Mouse (Mus musculus) B cell, adult 2 months (primary cell): ENCODE measurements around the gene Acot11.

Source experiments
- DNase-seq, 2 experiments: peaks; one replicate each; pipeline ENCODE4 v3.0.0; 2022

The Acot11 gene

DNA sequence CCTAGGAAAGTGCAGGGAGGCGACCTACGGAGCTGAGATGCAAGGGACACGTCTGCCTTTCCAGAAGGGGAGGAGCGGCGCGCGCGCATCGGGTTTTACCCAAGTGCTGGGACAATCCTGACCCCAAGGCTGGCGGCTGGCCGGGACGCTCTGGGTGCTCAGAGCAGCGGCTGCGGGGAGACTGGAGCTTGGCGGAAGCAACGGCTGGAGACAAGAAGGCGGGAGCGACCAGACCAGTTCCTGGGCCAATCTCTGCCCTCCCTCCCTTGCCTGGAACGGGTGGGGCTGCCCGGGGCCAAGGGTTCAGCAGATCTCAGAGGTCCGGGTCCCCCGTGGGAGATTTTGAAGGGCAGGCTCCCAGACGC, at the start of gene Acot11:
Acot11 (minus strand) TSS at position 89 of the 365 bp plus-strand sequence.
- peak; percentile 21 to 23 for DNase-seq

DNA sequence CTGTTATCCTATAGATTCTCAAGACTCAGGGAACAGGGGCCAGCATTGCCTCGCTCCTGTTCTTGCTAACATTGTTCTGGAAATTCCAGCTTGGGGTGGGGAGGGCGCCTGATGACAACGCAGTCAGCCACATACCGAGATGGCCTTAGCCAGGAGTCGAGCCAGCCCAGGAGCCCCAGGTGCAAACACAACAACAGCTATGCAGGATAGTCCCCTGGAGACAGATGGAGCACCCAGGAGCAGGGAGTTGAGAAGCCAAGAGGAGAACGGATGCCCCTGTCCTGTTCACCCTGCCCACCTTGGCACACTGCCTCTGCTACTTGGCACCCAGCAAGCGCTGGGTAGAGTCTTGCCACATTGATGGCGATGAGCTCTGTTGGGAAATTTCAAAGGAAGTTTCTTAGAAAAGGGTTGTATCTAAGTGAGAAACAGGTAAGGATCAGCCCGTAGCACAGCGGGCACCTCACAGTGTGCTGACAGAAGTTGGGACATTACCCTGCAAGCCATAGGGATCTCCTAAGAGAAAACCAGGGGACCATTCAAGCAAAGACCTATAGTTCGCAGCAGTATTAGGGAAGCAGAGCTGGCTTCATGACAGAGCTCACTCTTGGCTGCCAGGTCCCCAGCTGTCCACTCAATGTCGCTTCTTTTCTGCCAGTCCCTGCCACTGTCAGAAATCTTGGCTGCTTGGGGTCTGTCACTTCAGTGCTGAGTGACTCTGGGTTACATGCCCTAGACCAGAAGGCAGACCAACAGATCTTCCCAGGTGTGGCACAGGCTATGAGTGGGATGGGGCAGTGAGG, 43.7 kb upstream of the Acot11 start:
- no peak for DNase-seq

DNA sequence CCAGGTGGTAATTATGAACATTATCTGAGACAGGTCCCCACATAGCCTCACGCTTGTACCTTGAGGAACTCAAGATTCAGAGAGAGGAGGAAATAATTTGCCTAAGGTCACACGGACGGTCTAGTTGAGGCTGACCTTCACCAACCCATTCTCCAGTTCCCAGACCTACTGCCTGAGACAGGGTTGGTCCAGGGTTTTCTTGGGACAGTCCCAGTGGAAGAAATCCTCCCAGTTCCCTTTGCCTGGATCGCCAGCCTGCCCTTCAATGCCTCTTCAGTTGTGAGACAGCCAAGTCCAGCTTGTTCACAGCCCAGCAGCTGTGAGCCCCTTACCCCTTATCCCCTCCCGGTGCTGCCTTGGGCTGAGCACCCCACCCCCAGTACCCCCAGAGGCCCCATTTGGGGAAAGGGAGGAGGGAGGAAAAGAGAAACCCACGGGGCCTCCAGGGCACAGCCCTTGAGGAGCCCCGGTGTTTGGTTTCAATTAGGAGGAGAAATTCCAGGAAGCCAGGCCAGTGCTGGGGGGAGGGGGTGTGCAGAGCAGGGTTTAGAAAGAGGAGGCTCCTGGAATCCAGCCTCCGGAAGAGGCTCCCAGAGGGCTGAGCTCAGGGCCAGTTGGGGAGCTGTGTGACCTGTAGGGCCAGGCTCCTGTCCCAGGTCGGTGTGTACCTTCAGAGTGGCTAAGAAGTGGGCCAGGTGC, 42.9 kb upstream of the Acot11 start:
- no peak for DNase-seq

DNA sequence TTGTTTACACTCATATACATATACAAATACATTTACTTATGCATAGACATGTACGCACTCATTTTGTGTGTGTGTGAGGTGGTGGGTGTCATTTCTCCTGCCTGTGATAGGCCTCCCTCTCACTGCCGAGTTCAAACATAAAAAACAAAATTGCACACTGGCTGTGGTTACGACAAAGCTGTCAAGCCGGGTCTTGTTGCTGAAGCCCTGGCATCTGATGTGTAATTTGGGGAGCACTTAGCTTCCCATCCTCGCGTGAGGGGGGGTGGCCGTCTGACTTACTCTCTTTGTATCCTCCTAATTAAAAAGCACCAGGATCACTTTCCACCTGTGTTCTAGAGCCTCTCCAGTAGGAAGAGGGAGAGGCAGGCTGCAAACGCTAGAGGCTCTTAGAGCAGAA, 37.8 kb upstream of the Acot11 start:
- no peak for DNase-seq

DNA sequence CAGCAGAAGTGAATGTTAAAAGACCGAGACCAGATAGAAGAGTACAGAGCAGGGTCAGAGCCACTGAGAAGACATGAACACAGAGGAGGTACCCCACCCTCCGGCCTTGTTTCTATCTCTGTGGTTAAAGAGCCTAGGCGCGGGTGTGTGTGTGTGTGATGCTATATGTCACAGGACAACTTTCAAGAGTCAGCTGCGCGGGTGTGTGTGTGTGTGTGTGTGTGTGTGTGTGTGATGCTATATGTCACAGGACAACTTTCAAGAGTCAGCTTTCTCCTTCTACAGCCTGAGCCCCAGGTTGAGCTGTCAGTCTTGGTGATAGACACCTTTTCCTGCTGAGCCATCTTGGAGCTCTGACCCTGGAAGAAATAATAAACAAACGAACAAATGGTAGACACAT, 37.1 kb upstream of the Acot11 start:
- DNase-seq, result no peak

DNA sequence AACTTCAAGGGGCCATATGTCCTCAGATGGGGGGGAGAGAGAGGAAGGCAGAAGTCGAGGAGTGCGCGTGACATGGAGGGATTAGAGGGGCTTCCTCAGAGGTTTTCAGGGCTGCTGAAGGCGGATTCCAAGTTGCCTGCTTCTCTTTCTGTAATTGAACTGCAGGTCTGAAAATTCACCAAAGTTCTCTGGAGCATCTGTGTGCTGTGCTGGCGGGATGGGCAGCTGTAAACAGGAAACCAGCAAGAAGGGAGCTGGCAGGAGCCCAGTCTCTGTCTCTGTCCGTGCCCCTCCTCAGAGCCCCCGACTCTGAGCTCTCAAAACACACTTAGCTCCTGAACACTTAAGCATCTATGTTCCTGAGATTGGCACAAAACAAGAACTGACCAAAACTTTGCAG, 36.5 kb upstream of the Acot11 start:
- DNase-seq, result no peak

DNA sequence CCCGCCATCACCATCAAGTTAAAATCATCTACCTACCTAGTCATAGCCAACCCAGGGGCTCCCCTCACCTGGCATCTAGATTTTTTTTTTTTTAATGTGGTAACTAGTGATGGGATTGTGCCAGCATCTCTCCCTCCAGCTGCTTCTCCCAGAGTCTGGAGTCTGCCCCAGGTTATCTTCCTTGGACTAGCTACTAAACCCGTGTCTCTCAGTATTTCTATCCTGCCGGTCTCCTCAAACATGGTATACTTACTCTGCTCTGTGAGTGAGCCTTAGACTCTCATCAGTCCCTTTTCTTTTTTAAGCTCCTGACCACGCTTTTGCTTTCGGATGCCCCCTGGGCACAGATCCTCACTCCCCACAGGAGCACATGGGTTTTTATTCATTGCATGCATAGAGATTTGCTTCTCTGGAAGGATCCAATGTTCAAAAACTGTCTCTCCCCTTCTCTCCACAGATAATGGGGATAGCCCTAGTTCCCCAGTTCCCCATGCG, 35.9 kb upstream of the Acot11 start:
- DNase-seq, result no peak

DNA sequence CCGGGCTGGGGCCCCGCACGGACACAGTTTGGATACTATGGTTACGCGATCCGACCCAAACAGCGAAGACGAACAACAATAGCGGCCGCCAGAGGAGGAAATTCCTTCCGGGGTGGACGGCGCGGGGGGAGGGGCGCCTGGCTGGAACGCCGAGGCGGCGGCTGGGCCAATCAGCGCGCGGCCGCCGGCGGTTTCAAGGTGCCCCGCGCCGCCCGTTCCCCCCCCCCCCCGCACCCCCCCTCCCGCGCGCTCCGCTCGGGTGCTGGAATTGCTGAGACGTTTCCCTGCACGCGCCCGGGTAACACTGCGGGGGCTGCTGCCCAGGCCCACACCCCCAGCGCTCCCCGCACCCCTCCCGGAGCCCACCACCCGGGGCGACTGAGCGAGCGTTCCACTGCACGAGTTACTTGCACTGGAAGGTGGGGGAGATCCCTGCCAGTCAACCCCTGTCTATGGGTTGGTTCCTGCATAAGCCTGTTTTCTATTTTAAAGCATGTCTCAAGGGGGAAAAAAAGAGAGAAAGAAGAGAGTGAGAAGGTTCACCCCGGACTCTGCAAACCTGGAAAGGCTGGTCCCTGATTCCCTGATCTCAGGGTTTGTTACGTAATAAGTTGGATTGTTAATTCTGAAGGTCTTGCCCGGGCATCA, 35.3 kb upstream of the Acot11 start:
- DNase-seq, result peak; percentile 87

DNA sequence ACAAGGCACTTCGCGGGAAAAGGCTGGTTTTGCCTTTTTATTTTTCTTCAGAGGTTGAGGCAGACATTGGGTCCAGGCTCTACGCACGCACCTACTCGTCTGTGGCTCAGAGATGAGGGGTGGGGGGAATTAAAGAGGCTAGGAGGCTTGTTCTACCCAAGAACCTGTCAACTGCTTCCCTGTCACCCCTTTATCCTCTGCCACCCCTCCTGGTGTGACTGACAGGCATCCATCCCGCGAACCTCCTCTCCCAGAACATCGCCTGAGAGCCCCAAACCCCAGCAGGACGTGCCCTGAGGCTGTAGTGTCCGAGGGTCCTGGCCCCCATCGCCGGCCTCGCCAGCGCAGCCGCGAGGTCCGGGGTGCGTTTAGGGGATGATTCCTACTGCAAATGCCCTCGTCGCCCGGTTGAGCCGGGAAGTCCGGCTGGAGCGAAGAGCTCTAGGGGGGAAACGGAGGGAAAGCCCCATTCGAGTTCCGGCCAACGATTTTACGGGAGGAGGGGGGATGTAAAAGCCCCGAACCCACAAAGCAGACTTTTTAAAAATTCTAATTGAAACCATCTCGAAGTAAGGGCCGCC, 34.5 kb upstream of the Acot11 start:
- no peak for DNase-seq

DNA sequence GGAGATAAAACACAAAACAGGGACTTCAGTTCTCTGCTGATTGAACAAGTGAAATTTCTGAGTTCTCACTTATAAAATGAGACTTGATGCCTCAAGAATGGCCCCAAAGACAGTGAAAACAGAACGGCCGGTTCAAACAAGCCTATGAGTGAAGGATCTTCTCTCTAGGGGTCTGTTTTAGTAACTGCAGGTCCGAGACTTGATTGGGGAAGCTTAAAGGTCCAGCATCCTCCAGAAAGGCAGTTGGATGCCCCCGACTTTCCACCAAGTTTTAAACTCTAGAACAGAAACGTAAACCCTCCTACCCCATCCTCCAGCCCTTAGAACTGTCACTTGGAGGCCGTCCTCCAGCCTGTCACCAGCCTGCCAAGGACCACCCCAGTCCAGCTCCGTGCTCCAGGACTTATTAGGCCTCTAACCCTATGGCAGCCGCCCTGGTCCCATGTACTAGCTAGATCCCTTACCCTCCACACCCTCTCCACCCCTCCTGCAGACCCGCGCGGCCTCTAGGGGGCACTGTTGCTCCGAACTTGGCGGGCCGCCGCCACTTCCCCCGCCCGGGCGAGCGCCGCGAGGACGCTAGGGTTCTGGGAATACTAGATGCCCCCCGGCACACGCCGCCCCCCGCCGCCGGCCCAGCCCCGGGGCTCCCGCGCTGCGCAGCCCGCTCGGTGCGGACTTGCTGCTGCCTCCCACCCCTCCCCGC, 33.9 kb upstream of the Acot11 start:
- peak; percentile 97 to 98 for DNase-seq

DNA sequence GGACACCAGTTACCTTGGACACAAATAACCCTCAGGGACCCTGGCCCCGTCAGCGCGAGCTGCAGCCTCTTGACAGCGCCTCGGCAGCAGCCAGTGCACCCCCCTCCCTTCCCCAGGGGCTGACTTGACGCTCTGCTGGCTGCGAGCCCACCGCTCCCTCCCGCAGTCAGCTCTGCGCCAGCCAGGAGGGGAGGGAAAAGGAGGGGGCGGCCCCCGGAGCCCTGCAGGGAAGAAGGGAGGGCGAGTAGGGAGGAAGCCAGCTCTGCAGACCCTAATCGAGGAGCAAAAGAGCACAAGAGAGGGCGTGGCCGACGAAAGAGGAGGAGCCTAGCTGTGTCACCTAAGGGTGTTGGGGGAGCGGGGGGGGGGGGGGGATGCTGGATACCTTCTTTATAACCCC, 33.2 kb upstream of the Acot11 start:
- DNase-seq, result peak; percentile 20 to 23

DNA sequence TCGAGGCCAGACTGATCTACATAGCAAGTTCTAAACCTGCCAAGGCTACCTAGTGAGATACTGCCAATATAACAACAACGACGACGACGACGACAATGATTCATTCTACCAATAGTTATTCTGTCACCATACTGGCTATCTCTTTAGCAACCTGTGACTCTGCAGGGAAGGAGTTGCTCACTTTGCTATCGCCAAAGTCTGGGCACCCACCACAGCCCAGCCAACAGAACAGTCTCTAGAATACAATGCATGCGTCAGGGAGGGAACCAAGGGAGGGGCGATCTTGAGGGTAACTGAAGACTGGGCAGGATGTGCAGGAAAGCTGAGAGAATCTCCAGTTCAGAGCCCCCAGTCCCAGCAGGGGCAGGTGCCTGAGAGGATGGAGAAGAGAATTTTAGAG, 32.6 kb upstream of the Acot11 start:
- DNase-seq, result no peak

DNA sequence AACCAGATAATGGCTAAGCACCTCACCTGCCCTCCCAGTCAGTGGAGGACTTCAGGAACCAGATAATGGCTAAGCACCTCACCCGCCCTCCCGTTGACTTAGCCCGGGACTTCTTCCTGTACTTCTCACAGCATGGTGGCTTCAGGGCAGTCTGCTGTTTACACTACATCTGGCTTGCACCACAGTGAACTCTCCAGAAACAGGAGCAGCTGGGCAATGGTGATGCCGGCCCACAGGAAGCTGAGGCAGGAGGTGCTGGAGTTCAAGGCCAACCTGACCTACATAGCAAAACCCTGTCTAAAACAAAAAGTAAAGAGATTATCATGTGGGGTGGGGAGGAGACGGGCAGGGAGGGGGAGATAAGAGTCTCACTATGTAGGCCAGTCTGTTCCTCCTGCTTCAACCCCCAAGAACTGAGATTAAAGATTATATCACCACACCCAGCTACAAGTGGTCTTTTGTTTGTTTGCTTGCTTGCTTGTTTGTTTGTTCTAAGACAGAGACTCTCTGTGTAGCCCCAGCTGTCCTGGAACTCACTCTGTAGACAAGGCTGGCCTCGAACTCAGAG, 25.8 kb upstream of the Acot11 start:
- DNase-seq, result no peak

DNA sequence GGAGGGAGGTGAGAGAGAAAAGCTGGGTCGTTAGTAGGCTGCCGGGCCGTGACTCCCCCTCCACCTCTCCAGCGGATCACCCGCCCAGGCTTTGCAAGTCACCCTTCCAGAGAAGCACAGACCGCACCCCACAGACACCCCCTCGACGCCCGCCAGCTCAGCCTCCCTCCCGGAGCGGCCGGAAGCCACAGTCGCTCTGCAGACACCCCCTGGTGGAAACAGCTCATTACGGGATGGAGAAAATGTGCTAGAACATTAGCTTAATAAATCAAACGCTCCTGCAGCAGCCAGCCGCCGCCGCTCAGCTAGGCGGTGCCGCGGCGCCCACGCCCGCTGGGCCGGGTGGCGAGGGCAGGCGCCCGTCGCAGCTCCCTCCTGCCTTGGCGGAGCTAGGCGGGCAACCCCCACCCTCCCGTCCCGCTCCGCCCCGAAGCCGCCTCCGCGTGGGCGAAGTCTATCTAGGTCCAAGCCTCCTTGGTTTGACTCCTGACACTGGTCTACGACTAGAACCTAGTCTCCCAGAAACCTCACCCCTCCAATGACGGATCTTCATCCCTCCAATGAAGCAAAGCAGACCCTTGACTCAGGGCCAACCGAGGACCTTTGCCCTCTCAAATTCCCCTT, 23.1 kb upstream of the Acot11 start:
- DNase-seq, result peak; percentile 81 to 83

DNA sequence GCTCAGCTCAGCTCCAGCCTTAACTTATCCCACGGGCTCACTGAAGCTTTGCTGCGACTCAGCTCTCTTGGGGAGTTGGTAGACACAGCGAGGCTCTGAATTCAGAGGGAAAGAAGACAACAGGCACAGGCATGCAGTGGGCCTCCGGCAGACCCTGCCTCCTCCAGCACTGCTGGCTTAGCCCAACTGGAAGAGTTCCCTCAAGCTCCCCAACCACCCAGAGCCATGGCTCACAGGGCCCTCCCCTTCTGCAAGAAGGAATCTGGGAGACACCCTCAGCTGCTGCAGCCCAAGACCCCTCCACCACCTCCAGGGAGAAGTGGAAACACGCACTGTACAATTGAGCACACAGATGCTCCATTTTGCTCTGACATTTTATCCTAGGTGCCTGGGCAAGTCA, 20.4 kb upstream of the Acot11 start:
- no peak for DNase-seq

DNA sequence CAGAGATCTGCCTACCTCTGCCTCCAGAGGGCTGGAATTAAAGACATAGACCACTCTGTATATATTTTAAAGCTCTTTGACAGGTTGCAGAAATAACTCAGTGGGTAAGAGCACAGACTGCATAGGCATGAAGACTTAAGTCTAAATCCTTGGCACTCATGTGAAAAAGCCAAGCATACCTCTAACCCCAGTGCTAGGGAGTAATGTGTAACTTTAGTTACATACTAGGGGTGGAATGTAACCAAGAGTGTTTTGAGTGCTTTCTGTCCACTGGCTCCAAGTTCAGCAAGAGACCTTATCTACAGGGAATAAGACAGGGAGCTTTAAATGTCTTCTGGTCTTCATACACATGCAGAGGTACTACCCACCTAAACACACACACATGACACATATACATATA, 14.6 kb upstream of the Acot11 start:
- DNase-seq, result no peak

DNA sequence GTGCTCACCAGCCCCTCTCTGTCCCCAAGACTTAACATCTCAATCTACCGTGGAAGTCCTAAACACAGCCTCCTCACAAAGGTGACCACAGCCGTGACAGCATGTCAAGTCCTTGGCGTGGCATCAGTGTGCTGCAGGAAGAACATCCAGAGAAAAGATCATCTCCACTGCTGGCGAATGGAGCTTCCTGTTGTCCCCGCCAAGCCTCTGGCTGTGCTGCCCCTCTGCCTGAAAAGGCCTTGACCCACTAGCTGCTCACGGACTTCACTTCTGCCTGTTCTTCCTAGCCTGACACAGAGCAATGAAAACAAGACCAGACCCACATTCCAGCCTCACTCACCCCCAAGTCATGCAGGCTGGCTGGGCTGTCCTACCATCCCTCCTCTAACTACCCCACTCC, 13.5 kb upstream of the Acot11 start:
- no peak for DNase-seq

DNA sequence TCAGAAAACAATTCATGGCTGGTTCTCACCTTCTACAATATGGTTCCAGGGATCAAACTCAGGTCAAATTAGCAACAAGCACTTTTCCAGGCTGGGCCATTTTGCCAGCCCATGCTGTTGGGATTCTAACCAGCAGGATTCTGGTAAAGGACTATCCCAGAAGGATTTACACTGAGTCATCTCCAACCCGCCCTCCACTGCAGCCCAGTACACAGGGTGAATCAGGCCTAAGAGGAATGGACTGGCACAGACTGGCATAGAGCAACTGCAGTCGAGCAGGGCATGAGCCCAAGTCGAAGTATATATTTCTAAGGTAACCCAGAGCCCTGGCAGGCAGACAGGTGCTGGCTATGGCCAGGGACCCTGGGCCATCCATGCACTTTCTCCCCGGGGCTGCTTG, 12.2 kb upstream of the Acot11 start:
- DNase-seq, result no peak

DNA sequence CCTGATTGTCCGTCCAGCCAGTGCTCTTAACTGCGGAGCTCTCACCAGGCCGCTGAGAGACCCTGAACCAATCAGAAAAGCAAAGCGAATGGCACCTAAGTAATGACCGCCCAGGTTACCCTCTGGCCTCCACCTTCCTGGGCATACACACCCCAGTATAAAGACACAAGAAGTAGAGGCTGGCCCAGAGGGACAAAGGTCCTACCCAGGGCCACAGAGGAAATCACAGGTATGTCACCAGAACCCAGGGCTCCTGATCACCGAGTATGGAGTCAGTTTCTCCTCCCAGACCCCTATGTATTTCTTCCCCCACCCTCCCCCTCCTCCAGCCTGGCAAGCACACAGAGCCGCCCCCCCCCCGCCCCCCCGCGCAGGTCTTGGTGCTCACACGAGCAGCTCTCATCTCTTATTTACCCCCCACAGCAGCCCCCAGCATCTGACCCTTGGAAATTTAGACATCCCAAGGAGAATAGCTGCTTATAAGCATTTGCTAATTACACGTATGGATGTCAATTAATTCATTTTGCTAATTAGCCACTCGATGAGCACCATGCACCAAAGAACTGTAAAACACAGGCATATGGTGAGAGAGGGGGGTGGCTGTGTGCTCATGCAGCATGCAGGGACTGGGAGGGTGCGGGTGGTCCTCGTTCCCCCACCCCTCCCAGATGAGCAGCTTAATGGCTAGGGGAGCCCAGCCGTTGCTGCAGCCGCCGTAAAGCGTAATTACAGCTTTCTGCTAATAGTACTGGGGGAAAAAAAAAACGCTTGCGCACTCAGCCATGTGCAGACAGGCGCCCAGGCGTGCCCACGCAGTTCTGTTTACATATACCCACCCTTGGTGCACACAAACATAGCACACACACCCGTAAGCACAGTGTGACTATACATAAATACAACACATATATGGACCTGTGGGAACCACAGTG, 10.9 kb upstream of the Acot11 start:
- DNase-seq, result no peak

DNA sequence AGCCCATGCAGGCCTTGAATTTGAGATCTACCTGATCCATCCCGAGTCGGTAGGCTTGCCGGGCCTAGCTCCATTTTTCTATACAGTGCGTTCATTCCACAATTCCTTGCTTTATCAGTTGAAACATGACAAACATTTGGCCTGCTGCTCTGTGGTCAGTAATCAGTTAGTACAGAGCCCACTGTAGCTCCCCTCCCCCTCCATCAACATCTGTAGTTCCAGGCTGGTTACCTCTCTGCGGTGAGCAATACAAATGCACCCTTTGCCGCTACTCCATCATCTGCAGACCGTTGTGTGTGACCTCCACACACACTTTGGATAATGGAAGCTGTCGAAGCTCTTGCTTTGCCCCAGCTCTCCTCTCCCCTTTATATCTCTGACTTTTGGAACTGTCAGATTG, 6.4 kb upstream of the Acot11 start:
- no peak for DNase-seq

DNA sequence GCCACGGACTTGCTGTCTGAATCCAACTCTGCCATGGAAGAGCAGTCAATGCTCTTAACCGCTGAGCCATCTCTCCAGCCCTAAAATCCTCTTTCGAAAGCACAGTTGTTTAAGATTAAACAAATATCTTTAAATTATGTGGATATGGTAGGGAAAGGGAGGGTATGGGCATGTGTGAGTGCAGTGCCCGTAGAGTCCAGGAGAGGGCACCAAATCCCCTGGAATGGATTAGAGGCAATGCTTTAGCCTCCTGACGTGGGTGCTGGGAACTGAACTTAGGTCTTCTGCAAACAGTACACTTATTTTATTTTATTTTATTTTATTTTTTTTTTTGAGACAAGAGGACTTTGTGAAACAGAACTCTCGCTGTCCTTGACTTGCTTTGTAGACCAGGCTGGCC, 5.2 kb upstream of the Acot11 start:
- peak; percentile 56 to 57 for DNase-seq
